Mouse (Mus musculus): Measurements from ENCODE around the gene Mtnr1a. TPM values are rescaled to one million over a fixed set of nuclear protein-coding genes. Genes with fewer than 3 reads are reported as not detected.
"Not testable (repeated sequence)": the region's sequence is repeated elsewhere in the genome, so short reads cannot be mapped to it uniquely, and the experiment has no call there.

Mtnr1a gene
- polyA plus RNA-seq, 1 experiment from 2014 or later, result 0.41 TPM

DNA sequence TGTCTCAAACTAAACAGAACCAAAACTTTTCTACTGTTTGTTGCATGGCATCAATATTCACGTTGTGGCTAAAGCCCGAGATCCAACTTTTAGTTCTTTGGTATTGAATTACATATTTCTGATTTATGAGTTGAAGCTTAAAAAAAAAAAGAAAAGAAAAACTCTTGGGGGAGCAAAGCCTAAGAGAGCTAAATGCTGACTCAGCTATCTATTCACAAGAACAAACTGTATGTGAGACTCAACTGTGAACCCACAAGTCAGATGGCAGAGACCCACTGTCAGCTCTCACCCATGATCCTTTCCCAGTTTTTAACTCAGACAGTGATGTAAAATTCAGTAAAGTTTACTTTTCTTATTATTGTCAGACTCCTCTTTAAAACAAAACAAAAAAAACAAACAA is 8.9 kb upstream of the Mtnr1a start:
- Histone ChIP-seq H3K36me3 (peaks cover 9% of the 10 kb centered on the region), H3K4me3 (no peak overlapping the region), H3K4me1 (replicated peaks) (peaks cover 23% of the 10 kb centered on the region), H3K9me3 (peaks cover 5% of the 10 kb centered on the region; the same call in 1 of the 2 replicates), H3K27me3 (ENCODE audit: insufficient read depth, poor library complexity, severe bottlenecking) (no peaks in the 10 kb centered on the region), H3K27ac (no peak overlapping the region)
- DNase-seq (ENCODE audit: low spot score), result no peak
- 88% methylated on average over 2 of the region's 2 CpGs for WGBS

DNA sequence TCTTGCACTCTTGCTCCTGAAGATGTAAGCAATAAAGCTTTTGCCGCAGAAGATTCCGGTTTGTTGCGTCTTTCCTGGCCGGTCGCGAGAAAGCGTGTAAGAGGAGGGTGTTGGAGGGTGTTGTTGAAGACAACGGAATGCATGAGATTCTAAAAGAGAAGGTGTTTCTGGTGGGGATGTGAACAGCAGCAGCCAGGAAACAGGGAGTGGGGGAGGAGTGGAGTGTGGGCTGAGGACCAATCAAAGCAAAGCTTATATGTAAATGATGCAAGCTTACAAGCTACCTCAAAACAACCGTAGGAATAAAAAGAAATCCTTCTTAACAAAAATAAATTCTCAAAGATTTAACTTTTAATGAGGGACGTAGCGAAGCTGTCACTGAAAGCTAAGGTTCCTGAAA is 6.6 kb upstream of the Mtnr1a start:
- no peak overlapping the region for H3K4me3 ChIP-seq
- WGBS, result 93% methylated on average over 11 of the region's 11 CpGs
- peaks cover 24% of the 10 kb centered on the region for H3K4me1 ChIP-seq (replicated peaks)
- no peaks in the 10 kb centered on the region for H3K36me3 ChIP-seq
- H3K27ac ChIP-seq, result no peak overlapping the region
- DNase-seq (ENCODE audit: low spot score), result no peak
- H3K9me3 ChIP-seq, result no peaks in the 10 kb centered on the region
- no peaks in the 10 kb centered on the region for H3K27me3 ChIP-seq (ENCODE audit: insufficient read depth, poor library complexity, severe bottlenecking)

DNA sequence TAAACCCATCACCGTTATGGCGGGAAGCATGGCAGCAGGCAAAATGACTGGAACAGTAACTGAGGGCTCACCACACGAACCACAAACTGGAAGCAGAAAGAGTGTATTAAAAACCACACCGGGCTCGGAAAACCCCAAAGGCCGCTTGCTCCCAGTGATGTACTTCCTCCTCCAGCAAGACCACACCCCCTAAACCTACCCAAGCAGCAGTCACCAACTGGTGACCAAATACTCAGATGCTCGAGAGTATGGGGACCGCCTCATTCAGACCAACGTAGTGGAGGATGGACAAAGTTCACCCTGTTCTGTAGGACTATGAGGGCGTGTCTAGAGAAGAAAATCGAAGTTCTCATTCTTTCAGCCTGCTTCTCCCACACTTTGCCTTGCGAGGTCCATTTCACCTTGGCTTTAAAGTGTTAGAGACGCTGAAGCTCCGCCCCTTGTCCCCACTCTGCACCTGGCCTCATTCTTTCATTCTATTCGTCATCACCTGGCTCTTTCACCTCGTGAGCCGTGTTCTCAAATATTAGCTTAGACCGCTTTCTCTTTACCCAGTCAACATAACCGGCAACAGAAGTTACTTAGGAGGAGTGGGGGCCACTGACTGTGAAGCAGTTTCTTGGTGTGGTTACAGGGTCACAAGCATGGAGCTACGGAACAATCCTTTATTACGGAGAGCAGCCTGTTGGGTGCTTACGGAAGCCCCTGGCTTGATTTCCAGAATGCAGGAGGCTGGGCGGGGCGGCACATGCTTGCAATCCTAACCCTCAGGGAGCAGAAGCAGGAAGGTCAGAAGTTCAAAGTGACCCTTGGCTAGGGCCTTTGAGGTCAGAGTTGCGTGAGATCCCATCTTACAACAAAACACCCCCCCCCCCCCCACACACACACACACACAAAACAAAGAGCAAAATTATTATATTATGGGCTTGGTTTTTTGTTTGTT is 5.7 kb upstream of the Mtnr1a start:
- 67% methylated on average over 25 of the region's 25 CpGs for WGBS
- Histone ChIP-seq H3K36me3 (no peaks in the 10 kb centered on the region), H3K9me3 (no peaks in the 10 kb centered on the region), H3K4me3 (no peak overlapping the region), H3K27ac (peak overlapping the region; percentile 79), H3K27me3 (ENCODE audit: insufficient read depth, poor library complexity, severe bottlenecking) (no peaks in the 10 kb centered on the region), H3K4me1 (replicated peaks) (peaks cover 24% of the 10 kb centered on the region)
- peak; percentile 32 for DNase-seq (ENCODE audit: low spot score)

DNA sequence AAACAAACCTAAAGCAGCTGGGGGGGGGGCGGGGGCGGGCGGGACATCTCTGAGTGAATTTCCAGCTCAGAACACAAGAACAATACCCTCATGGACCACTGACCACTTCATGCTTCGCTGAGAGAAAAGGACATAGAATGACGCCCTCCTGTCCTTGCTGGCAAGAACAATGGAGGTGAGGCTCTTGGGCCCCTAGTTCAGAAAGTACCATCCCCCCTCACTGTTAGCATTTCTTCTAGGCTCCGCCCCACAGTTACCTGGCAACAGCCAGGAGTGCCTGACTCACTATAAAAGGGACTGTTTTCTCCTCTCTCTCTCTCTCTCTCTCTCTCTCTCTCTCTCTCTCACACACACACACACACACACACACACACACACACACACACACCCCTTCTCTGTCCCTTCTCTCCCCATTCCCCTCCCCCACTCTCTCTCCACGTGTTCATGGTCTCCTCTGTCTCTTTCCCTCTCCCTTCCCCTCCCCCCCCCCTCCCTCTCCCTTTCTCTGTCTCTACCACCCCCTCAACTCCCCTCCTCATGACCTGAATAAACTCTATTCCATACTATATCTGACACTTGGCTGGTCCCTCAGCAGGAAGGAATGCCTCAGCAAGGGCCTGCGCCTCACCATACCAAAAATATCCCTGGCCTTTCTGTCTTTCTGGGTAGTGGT is 4.6 kb upstream of the Mtnr1a start:
- Histone ChIP-seq H3K4me3 (no peak overlapping the region), H3K27ac (peak overlapping the region; percentile 79), H3K4me1 (replicated peaks) (peaks cover 29% of the 10 kb centered on the region), H3K27me3 (ENCODE audit: insufficient read depth, poor library complexity, severe bottlenecking) (no peaks in the 10 kb centered on the region), H3K9me3 (no peaks in the 10 kb centered on the region), H3K36me3 (no peaks in the 10 kb centered on the region)
- DNase-seq (ENCODE audit: low spot score), result peak; percentile 73
- 23% methylated on average over 8 of the region's 8 CpGs for WGBS

DNA sequence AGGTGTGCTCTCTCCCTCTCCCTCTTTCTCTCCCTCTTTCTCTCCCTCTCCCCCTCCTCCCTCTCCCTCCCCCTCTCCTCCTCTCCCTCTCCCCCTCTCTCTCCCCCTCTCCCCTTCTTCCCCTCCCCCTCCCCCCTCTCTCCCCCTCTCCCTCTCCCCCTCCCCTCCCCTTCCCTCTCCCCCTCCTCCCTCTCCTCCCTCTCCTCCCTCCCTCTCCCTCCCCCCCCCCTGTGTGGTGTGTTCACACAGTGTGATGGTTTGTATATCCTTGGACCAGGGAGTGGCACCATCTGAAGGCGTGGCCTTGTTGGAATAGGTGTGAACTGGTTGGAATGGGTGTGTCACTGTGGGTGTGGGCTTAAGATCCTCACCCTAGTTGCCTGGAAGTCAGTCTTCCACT is 3.5 kb upstream of the Mtnr1a start:
- not testable (repeated sequence) for H3K4me3 ChIP-seq
- 100% methylated on average over 1 of the region's 1 CpGs for WGBS
- peak overlapping the region; percentile 79 for H3K27ac ChIP-seq

DNA sequence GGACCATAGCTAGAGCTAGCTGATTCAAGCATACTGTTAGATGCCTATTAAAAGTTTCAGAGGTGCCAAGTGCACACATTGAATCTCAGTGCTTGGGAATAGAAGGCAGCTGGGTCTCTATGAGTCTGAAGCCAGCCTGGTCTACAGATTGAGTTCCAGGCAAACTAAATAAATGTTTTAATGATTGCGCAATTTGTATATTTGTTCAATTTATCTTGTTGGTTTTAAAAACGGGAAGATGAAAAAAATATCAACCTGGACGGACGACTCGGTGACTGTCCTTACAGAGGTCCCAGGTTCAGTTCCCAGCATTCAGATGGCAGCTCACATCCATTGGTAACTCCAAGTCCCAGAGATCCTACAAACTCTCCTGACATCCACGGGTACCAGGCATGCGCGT is 2.0 kb downstream of the Mtnr1a start:
- H3K9me3 ChIP-seq, result no peaks in the 10 kb centered on the region
- no peak overlapping the region for H3K27ac ChIP-seq
- no peak overlapping the region for H3K4me3 ChIP-seq
- no peak for DNase-seq (ENCODE audit: low spot score)
- H3K4me1 ChIP-seq (replicated peaks), result peaks cover 4% of the 10 kb centered on the region
- no peaks in the 10 kb centered on the region for H3K36me3 ChIP-seq
- 96% methylated on average over 8 of the region's 8 CpGs for WGBS
- peaks cover 7% of the 10 kb centered on the region; the same call in 1 of the 2 replicates for H3K27me3 ChIP-seq (ENCODE audit: insufficient read depth, poor library complexity, severe bottlenecking)

More for the DNA sequence above, 3.5 kb upstream of the Mtnr1a start:
- H3K9me3 ChIP-seq; H3K36me3 ChIP-seq; H3K27me3 ChIP-seq (ENCODE audit: insufficient read depth, poor library complexity, severe bottlenecking); DNase-seq (ENCODE audit: low spot score): not testable (repeated sequence)
- H3K4me1 ChIP-seq (replicated peaks), result peaks cover 29% of the 10 kb centered on the region

DNA sequence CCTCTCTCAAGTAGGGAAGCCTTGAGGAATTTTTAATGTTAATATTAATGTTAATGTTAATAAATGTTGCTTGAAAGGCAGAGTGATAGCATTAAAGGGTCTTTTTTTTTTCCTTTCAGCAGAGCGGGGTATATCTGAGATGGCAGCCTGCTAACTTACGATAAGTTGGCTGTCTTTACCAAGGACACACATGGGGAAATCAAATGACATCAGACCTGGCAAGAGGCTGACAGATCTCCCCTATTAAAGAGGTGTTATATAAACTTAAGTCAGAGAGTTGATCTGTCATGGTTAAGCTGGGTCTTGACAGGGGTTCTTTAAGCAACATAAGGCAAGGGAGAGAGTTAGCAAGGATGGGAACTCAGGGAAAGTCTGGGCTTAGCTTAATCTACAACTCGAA is 11.9 kb downstream of the Mtnr1a start:
- 93% methylated on average over 3 of the region's 3 CpGs for WGBS
- H3K27me3 ChIP-seq (ENCODE audit: insufficient read depth, poor library complexity, severe bottlenecking), result no peaks in the 10 kb centered on the region

DNA sequence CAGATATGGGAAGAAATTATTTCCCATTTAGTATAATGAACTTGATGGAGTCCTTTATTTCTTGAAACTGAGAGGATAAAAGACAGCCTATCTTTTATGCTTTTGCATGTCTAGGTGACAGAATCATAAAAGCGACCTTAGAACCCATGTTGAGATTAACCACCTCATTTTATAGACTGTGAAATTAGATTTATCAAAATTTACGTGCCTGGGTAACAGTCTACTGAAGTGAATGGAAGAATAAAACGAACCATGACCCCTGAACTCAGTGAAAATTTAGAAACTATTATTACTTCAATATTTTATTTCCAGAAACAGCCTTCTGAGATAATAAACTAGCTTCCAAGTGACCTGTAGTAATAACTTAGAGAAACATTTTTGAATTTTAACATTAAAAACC is 24.7 kb downstream of the Mtnr1a start:
- 77% methylated on average over 3 of the region's 3 CpGs for WGBS
- no peak overlapping the region for H3K4me3 ChIP-seq
- no peaks in the 10 kb centered on the region for H3K4me1 ChIP-seq (replicated peaks)
- no peaks in the 10 kb centered on the region for H3K27me3 ChIP-seq (ENCODE audit: insufficient read depth, poor library complexity, severe bottlenecking)
- no peak for DNase-seq (ENCODE audit: low spot score)
- no peaks in the 10 kb centered on the region for H3K9me3 ChIP-seq
- H3K36me3 ChIP-seq, result no peaks in the 10 kb centered on the region
- no peak overlapping the region for H3K27ac ChIP-seq

More for the DNA sequence above, 11.9 kb downstream of the Mtnr1a start:
- Histone ChIP-seq H3K9me3 (no peaks in the 10 kb centered on the region), H3K27ac (no peak overlapping the region), H3K4me1 (replicated peaks) (no peaks in the 10 kb centered on the region), H3K36me3 (no peaks in the 10 kb centered on the region), H3K4me3 (no peak overlapping the region)
- DNase-seq (ENCODE audit: low spot score), result no peak

DNA sequence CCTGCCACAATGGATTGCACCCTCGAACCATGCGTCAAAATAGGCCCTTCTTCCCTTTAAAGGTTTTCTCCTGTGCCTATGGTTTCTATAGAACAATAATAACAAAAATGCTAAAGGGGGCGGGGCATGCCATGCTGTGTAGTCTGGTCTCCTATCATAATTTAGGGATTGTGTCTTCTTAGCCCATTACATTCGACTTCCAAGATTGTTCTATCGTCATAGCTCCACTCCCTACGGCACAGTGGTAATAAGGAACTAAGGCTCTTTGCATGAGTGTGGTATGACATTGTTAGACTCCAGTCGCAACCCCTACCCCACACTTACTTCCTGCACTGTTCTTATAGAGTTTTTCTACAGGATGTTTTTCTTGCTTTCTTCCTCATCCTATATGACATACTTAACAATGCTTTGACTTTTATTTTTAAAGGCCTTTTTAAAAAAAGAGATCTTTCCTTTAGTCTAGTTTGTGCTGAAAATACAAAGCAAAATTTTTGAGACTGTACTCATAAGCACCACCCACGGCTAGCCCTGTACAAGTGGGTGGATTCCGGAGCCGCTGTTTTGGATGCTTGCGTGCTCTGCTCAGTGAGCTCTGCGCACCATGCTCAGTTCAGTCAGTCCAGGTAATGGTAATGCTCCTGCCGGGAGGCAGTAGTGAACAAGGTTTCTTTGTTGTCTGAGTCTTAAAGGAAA is 40.6 kb downstream of the Mtnr1a start:
- WGBS, result 31% methylated on average over 13 of the region's 13 CpGs
- no peaks in the 10 kb centered on the region for H3K36me3 ChIP-seq
- peaks cover 23% of the 10 kb centered on the region for H3K4me1 ChIP-seq (replicated peaks)
- H3K4me3 ChIP-seq, result peak overlapping the region; percentile 40
- H3K9me3 ChIP-seq, result no peaks in the 10 kb centered on the region
- H3K27ac ChIP-seq, result no peak overlapping the region
- peaks cover 20% of the 10 kb centered on the region; the same call in 1 of the 2 replicates for H3K27me3 ChIP-seq (ENCODE audit: insufficient read depth, poor library complexity, severe bottlenecking)
- DNase-seq (ENCODE audit: low spot score), result peak; percentile 10

DNA sequence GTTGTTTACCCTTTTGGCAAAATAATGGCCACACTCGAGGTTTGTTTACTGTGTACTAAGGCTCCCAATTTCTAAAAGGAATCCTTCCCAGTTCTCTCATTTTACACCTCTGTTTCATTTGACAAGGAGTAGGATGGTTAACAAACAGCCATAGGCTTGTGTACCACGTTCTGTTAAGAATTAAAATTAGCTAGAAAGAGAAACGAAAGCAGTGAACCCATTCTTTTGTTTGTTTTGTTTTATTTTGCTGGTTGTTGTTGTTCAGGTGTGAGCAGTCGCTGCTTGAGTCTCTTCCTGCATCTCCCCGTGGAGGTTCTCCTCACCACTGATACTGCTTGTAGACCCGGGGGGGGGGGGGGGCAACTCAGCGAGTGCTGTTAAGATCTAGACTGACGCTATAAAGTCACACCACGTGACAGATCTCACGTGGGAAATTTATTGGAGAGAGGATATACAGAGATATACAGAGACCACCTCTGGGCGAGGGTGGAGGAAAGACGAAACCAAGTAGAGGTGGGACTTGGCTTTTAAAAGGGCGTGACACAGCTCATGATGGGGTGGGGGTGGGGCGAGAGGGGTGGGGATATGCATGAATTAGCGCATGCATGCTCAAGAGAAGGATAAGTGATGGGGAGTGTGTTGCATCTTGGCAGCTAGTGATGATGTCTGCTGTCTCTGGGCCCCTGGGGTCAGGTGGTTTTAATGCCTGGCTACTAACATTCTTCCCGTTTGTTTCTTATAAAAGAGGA is 41.3 kb downstream of the Mtnr1a start:
- no peak overlapping the region for H3K27ac ChIP-seq
- DNase-seq (ENCODE audit: low spot score), result peak; percentile 9
- WGBS, result 8% methylated on average over 16 of the region's 16 CpGs
- no peaks in the 10 kb centered on the region for H3K9me3 ChIP-seq
- peaks cover 20% of the 10 kb centered on the region; the same call in 1 of the 2 replicates for H3K27me3 ChIP-seq (ENCODE audit: insufficient read depth, poor library complexity, severe bottlenecking)
- H3K36me3 ChIP-seq, result no peaks in the 10 kb centered on the region
- H3K4me1 ChIP-seq (replicated peaks), result peaks cover 23% of the 10 kb centered on the region
- peak overlapping the region; percentile 40 for H3K4me3 ChIP-seq

DNA sequence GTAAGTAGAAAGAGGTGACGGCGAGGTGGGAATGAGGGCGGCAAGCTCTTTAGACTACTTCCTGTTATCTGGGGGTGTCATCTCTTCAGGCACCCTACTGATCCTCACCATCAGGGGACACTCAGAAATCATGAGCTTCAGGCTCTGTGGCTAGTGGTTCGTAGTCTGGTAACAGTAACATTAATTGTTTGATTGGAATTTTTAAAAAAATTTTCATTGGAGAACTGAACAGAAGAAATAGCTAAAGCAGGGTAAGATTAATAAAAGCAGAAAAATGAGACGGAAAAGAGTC is 41.8 kb downstream of the Mtnr1a start:
- H3K4me1 ChIP-seq (replicated peaks), result peaks cover 23% of the 10 kb centered on the region
- H3K27me3 ChIP-seq (ENCODE audit: insufficient read depth, poor library complexity, severe bottlenecking), result peaks cover 20% of the 10 kb centered on the region; the same call in 1 of the 2 replicates
- 41% methylated on average over 5 of the region's 5 CpGs for WGBS
- H3K9me3 ChIP-seq, result no peaks in the 10 kb centered on the region
- H3K27ac ChIP-seq, result no peak overlapping the region
- no peak overlapping the region; the same call in 1 of the 2 replicates for H3K4me3 ChIP-seq
- DNase-seq (ENCODE audit: low spot score), result no peak
- no peaks in the 10 kb centered on the region for H3K36me3 ChIP-seq

DNA sequence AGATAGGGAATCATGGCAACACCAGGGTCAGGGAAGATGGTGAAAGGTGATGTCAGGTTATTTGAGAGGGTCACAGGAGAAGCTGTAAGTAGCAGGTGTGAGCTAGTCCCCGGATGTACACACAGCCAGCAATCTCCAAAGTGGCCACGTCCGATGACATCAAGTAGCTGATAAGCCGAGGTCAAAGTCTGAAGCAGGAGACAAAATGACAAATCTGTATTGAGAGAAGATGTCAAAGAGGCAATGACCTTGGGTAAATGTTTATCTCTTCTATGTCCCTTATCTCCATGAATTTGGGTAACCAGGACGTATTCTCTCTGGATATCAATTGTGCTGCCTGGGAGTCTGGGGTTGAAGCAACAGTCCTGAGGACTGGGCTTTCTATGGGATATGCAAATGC is 42.9 kb downstream of the Mtnr1a start:
- 84% methylated on average over 5 of the region's 5 CpGs for WGBS
- Histone ChIP-seq H3K27ac (no peak overlapping the region), H3K9me3 (no peaks in the 10 kb centered on the region), H3K36me3 (no peaks in the 10 kb centered on the region), H3K27me3 (ENCODE audit: insufficient read depth, poor library complexity, severe bottlenecking) (peaks cover 20% of the 10 kb centered on the region; the same call in 1 of the 2 replicates), H3K4me3 (no peak overlapping the region), H3K4me1 (replicated peaks) (peaks cover 23% of the 10 kb centered on the region)
- no peak for DNase-seq (ENCODE audit: low spot score)
